Mouse (Mus musculus) G1E (cell line): Measurements from ENCODE around the gene Kif11. TPM values are rescaled to one million over a fixed set of nuclear protein-coding genes. Genes with fewer than 3 reads are reported as not detected.

Experiments used
- ATAC-seq: 2 replicates; pipeline ENCODE4 v1.8.0; 2016; ENCODE audit warnings: mild to moderate bottlenecking; ENCODE audit not compliant: insufficient number of reproducible peaks, poor library complexity, low FRiP score, severe bottlenecking; ENCODE audit errors: extremely low read depth
- DNase-seq: peaks from one replicate; pipeline ENCODE4 v3.0.0; 2012; ENCODE audit warnings: low spot score
- H3K27me3 ChIP-seq: 2 replicates; pipeline ENCODE4 v1.6.1; 2012; ENCODE audit warnings: mild to moderate bottlenecking, low read length, inconsistent platforms; ENCODE audit not compliant: insufficient read depth
- H3K36me3 ChIP-seq: replicated peaks from 2 replicates; pipeline ENCODE3; 2012; ENCODE audit warnings: mild to moderate bottlenecking, inconsistent platforms
- H3K4me1 ChIP-seq: 2 replicates; pipeline ENCODE4 v1.6.1; 2012; ENCODE audit warnings: low read depth, low read length, inconsistent platforms, mixed read lengths; ENCODE audit not compliant: insufficient read depth
- H3K4me3 ChIP-seq: 2 replicates; pipeline ENCODE4 v1.5.1; 2012; ENCODE audit warnings: low read depth, mild to moderate bottlenecking, inconsistent platforms, low read length, moderate library complexity, mixed read lengths
- H3K9me3 ChIP-seq: replicated peaks from 2 replicates; pipeline ENCODE4 v1.6.1; 2012; ENCODE audit warnings: inconsistent platforms
- CTCF ChIP-seq: IDR thresholded peaks from 2 replicates; pipeline ENCODE4 v1.5.1; 2012; ENCODE audit warnings: low read depth, low read length, inconsistent platforms, mixed read lengths
- GATA1 ChIP-seq: IDR thresholded peaks from 2 replicates; pipeline ENCODE4 v1.6.1; 2012; ENCODE audit warnings: borderline replicate concordance, low read length, inconsistent platforms, mixed read lengths
- GATA2 ChIP-seq: IDR thresholded peaks from 2 replicates; pipeline ENCODE4 v1.6.1; 2012; ENCODE audit warnings: low read depth, low read length, inconsistent platforms, borderline replicate concordance
- POLR2AphosphoS5 ChIP-seq: IDR thresholded peaks from 2 replicates; pipeline ENCODE4 v1.6.1; 2012; ENCODE audit warnings: low read depth, low read length, inconsistent platforms; ENCODE audit not compliant: insufficient replicate concordance
- TAL1 ChIP-seq: conservative IDR thresholded peaks from 2 replicates; pipeline ENCODE4 v1.6.1; 2012; ENCODE audit warnings: low read depth, low read length, inconsistent platforms, mixed read lengths
- polyA plus RNA-seq: library from polyadenylated mRNA; stranded (reverse); fragments of >175 nt; gene quantifications from 2 replicates; pipeline ENCODE4 v1.2.3, GENCODE M21; 2012
- total RNA-seq, 2 experiments: library from RNA; stranded (forward) in 1 of 2; stranded (reverse) in 1 of 2; fragments of 200-1000 nt in 1 of 2; fragments of >200 nt in 1 of 2; fragmentation: Nextera tagmentation in 1 of 2; gene quantifications; 2 replicates each; pipeline ENCODE4 v1.2.3; 2014 to 2017

The Kif11 gene
- total and polyA plus RNA-seq, 3 experiments, result 6.6 to 200 (median 177) TPM

DNA sequence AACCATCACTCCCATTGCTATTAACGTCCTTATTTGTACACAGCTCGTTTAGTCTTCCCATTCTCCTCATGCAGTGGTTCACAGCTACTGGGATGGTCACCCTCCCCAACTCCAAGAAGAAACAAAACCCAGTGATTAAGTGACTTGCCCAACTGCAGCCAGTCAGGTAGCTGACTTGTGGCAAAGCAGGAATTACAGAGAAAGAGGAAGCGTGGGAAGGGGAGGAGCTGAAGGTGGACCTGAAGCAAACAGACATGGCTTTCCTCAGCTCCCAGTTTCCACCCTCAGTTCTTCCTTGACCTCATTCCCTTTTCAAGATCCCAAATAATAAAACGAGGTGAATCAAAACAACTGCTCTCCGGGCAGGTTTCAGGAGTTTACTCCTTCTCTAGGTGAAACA lies 35.7 kb upstream of the Kif11 start:
- no peak for TF ChIP-seq GATA1
- no peak for TF ChIP-seq GATA2
- TF ChIP-seq CTCF, result no peak
- TF ChIP-seq TAL1, result no peak
- no peak for TF ChIP-seq POLR2AphosphoS5
- Histone ChIP-seq H3K36me3 (peaks cover 54% of the 10 kb centered on the region), H3K4me1 (peaks cover 19% of the 10 kb centered on the region), H3K4me3 (no peak overlapping the region), H3K27me3 (no peaks in the 10 kb centered on the region), H3K9me3 (no peaks in the 10 kb centered on the region)
- DNase-seq, result no peak
- no peak for ATAC-seq

DNA sequence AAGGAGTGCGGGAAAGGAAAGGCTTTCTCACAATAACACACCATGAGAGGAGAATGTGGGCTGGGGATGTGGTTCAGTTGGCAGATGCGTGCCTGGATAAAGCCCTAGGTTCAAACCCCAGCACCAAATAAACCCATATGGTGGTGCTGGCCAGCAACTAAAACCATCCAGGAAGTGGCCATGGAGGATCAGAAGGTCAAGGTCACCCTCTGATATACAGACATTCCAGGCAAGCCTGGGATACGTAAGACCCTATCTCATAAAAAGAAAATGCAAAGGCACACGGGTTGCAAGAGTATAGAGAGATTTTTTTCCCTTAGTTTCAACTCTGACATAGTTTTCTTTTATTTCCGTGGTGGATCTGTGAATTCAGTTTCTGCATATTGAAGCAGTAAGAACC lies 35.3 kb upstream of the Kif11 start:
- ATAC-seq, result no peak
- TF ChIP-seq GATA2, result no peak

DNA sequence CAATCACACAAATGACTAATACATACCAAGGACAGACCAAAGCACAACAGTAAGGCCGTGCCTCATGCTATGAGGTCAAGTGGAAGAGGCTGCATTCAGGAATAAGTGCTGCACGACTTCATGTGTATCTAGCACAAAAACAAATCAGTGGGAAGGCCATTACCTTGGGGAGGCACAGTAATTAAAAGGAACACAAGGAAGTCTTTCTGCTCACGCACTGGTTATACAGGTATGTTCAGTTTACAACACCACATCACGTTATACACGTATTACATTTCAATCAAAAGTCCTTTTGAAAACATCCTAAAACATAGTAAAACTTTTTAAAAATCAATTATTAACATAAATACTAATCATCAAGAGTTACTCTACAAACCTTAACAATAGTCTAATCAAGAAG lies 32.3 kb upstream of the Kif11 start:
- TF ChIP-seq GATA2 (no peak), CTCF (no peak), GATA1 (no peak), TAL1 (no peak), POLR2AphosphoS5 (no peak)
- Histone ChIP-seq H3K27me3 (no peaks in the 10 kb centered on the region), H3K4me3 (no peak overlapping the region), H3K9me3 (no peaks in the 10 kb centered on the region), H3K36me3 (peaks cover 64% of the 10 kb centered on the region), H3K4me1 (peaks cover 17% of the 10 kb centered on the region)
- DNase-seq (no peak), ATAC-seq (no peak)

More for the DNA sequence above, 35.3 kb upstream of the Kif11 start:
- Histone ChIP-seq H3K9me3 (no peaks in the 10 kb centered on the region), H3K27me3 (no peaks in the 10 kb centered on the region), H3K4me1 (peaks cover 18% of the 10 kb centered on the region), H3K36me3 (peaks cover 56% of the 10 kb centered on the region), H3K4me3 (no peak overlapping the region)
- DNase-seq, result no peak

DNA sequence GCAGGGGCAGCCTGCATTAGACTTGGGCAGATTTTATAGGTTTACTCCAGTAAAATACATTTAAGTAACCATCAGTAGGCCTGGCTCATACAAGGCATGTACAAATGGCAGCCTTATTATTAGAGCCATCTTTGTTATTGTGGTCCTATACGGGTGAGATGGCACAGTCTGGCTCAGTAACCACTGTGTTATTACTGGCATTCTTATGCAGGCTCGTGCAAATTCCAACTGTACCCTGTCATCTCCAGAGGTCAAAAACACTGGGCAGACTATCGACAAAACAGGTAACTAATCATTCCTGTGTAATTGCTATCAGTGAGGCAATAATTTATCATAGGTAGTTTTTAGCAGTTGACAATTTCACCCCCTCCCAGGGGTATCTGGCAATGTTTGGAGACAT lies 29.9 kb upstream of the Kif11 start:
- DNase-seq (no peak), ATAC-seq (no peak)
- no peaks in the 10 kb centered on the region for H3K27me3 ChIP-seq
- no peak overlapping the region for H3K4me3 ChIP-seq
- H3K36me3 ChIP-seq, result peaks cover 59% of the 10 kb centered on the region
- H3K4me1 ChIP-seq, result peaks cover 8% of the 10 kb centered on the region
- no peak for TF ChIP-seq CTCF
- no peak for TF ChIP-seq TAL1
- TF ChIP-seq POLR2AphosphoS5, result no peak
- TF ChIP-seq GATA1, result no peak
- TF ChIP-seq GATA2, result no peak
- H3K9me3 ChIP-seq, result no peaks in the 10 kb centered on the region

DNA sequence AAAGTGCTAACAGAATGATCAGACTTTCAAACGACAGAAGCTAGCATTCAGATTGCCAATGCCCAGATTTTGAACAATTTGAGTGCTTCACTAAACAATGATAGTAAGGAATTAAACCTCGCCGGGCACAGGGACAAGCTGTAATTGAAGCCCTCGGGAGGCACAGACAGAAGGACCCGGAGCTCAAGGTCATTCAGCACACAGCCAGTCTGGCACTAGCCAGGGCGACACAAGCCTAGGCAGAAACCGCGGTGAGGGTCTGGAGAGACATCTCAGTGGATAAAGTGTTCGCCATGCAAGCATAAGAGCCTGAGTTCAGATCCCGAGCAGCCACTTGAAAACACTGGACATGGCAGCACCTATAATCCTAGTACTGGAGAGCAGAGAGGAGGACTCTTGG lies 27.9 kb upstream of the Kif11 start:
- Histone ChIP-seq H3K27me3 (no peaks in the 10 kb centered on the region), H3K4me1 (peaks cover 6% of the 10 kb centered on the region; the same call in 1 of the 2 replicates), H3K4me3 (no peak overlapping the region), H3K9me3 (peaks cover 16% of the 10 kb centered on the region), H3K36me3 (peaks cover 73% of the 10 kb centered on the region)
- no peak for TF ChIP-seq CTCF
- no peak for TF ChIP-seq POLR2AphosphoS5
- no peak for TF ChIP-seq GATA1
- TF ChIP-seq GATA2, result no peak
- no peak for TF ChIP-seq TAL1
- ATAC-seq, result no peak
- no peak for DNase-seq

DNA sequence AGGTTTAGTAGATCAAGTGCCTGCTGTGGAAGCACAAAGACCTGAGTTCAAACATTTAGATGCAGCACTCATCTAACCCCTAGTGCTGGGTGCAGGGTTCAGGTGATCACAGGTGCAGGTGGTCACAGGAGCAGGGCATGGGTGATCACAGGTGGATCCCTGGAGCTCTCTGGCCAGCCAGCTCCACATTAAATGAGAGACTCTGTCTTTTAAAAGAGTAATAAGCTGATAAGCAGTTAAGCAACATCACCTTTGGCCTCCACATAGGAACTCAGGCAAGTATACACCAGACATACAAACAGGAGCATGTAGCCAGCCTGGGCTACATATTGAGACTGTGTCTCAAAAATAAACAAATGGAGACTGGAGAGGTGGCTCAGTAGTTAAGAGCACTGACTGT lies 27.3 kb upstream of the Kif11 start:
- H3K4me3 ChIP-seq, result no peak overlapping the region
- H3K9me3 ChIP-seq, result peaks cover 20% of the 10 kb centered on the region
- H3K27me3 ChIP-seq, result no peaks in the 10 kb centered on the region
- DNase-seq (no peak), ATAC-seq (no peak)
- TF ChIP-seq POLR2AphosphoS5 (no peak), CTCF (no peak), TAL1 (no peak), GATA2 (no peak), GATA1 (no peak)
- H3K36me3 ChIP-seq, result peaks cover 74% of the 10 kb centered on the region
- H3K4me1 ChIP-seq, result peaks cover 3% of the 10 kb centered on the region; the same call in 1 of the 2 replicates

DNA sequence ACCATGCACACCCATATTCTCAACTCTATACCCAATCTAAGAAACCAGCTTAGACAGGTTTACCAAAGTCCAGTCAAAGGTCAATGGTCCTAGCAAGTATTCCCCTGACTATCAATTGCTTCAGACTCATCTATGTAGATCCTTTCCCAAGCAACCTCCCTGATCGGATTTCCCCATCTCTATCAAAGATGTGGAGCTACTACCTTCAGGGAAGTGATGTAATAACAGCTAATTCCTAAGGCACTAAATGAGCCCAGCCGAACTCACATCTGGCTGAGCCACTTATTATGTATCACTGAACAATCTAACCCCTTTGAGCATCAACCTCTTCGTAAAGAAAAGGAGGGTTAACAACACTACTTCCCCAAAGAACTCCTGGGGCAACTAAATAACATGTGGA lies 23.4 kb upstream of the Kif11 start:
- TF ChIP-seq GATA2 (no peak), POLR2AphosphoS5 (no peak), GATA1 (no peak), CTCF (no peak), TAL1 (no peak)
- no peak for ATAC-seq
- peaks cover 63% of the 10 kb centered on the region for H3K36me3 ChIP-seq
- no peaks in the 10 kb centered on the region; the same call in 1 of the 2 replicates for H3K27me3 ChIP-seq
- peaks cover 2% of the 10 kb centered on the region; the same call in 1 of the 2 replicates for H3K4me1 ChIP-seq
- no peak overlapping the region for H3K4me3 ChIP-seq
- DNase-seq, result no peak
- peaks cover 20% of the 10 kb centered on the region for H3K9me3 ChIP-seq
